Mouse (Mus musculus) small intestine, adult 2 months (tissue): ENCODE results near the gene Picalm.

Experiments used
- CTCF ChIP-seq: fragments of 200-500 bp; IDR thresholded peaks from 2 replicates; pipeline ENCODE4 v1.5.1; 2012; ENCODE audit warnings: low read depth, mild to moderate bottlenecking, control low read depth, inconsistent platforms, low read length, moderate library complexity, mixed read lengths; ENCODE audit not compliant: insufficient replicate concordance, insufficient read length; ENCODE audit errors: extremely low read depth
- POLR2A ChIP-seq: fragments of 200-500 bp; IDR thresholded peaks from 2 replicates; pipeline ENCODE4 v1.6.1; 2012; ENCODE audit warnings: low read depth, mild to moderate bottlenecking, control low read depth, inconsistent platforms, low read length, moderate library complexity

DNA sequence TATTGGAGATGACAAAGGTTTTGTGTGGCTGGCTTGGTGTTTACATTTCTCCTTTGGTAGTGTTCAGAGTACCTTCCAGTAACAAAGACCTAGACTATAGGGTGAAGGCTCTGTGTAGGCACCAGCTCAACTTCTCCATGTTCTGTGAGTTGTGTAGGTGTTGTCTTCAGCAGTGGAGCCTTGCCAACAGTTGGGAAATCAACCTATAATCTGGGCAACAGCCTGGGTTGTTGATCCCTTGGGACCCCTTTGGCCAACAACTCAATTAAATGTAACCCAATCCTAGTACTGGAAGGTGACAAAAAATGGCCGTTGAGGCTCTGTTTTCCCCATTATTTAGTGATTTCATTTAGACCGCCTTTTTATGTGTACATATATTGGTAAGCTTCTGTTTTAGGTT is 80.1 kb downstream of the Picalm start:
- TF ChIP-seq CTCF, result no peak
- no peak for TF ChIP-seq POLR2A
